Mouse (Mus musculus) stomach, postnatal 0 days (tissue): ENCODE measurements around the gene Bcar3. TPM values are rescaled to one million over a fixed set of nuclear protein-coding genes. Genes with fewer than 3 reads are reported as not detected.
A peak's percentile ranks its signal among the peaks of the same experiment; 100 is the strongest.

Experiments
- ATAC-seq: fragments of 200-750 bp; cut with Nextera tagmentation; 2 replicates; pipeline ENCODE4 v1.8.0; 2017; ENCODE audit not compliant: low FRiP score, low TSS enrichment
- DNase-seq: peaks from one replicate; pipeline ENCODE4 v3.0.0-alpha.2; 2016; ENCODE audit warnings: low spot score
- H3K27ac ChIP-seq: fragments of 300-500 bp; sonication (generic); replicated peaks from 2 replicates; pipeline ENCODE4 v1.5.1; 2014; ENCODE audit warnings: mild to moderate bottlenecking, control low read depth
- H3K27me3 ChIP-seq: fragments of 300-500 bp; sonication (generic); 2 replicates; pipeline ENCODE4 v1.6.1; 2014; ENCODE audit warnings: low read length; ENCODE audit not compliant: control insufficient read depth, insufficient read depth
- H3K36me3 ChIP-seq: fragments of 300-500 bp; sonication (generic); 2 replicates; pipeline ENCODE4 v1.6.1; 2014; ENCODE audit warnings: low read length, mixed read lengths; ENCODE audit not compliant: control insufficient read depth, insufficient read depth
- H3K4me1 ChIP-seq: fragments of 300-500 bp; sonication (generic); replicated peaks from 2 replicates; pipeline ENCODE4 v1.6.1; 2014; ENCODE audit warnings: antibody characterized with exemption; ENCODE audit not compliant: control insufficient read depth, insufficient read depth
- H3K4me2 ChIP-seq: fragments of 300-500 bp; sonication (generic); replicated peaks from 2 replicates; pipeline ENCODE4 v1.6.1; 2014; ENCODE audit warnings: low read depth, mild to moderate bottlenecking, control low read depth, moderate library complexity
- H3K4me3 ChIP-seq: fragments of 300-500 bp; sonication (generic); 2 replicates; pipeline ENCODE4 v1.5.1; 2014; ENCODE audit warnings: low read depth, low read length, control low read depth
- H3K9ac ChIP-seq: fragments of 300-500 bp; sonication (generic); 2 replicates; pipeline ENCODE4 v1.6.1; 2014; ENCODE audit warnings: mild to moderate bottlenecking, low read length, control low read depth, mixed read lengths
- H3K9me3 ChIP-seq: fragments of 300-500 bp; sonication (generic); 2 replicates; pipeline ENCODE4 v1.6.1; 2016; ENCODE audit warnings: low read length; ENCODE audit not compliant: control insufficient read depth
- CTCF ChIP-seq: IDR thresholded peaks from 2 replicates; pipeline ENCODE4 v1.5.1; 2016; ENCODE audit warnings: antibody characterized with exemption, low read depth, mild to moderate bottlenecking, moderate library complexity
- EP300 ChIP-seq: optimal IDR thresholded peaks from 2 replicates; pipeline ENCODE3; 2016; ENCODE audit warnings: antibody characterized with exemption
- WGBS: fragments of 180-500 bp; shearing (Covaris S2); extraction: QIAGEN DNeasy Blood & Tissue Kit; methylation state at CpG from one replicate; pipeline ENCODE4 v1.1.7; 2014; 5-methylcytosine and 5-hydroxymethylcytosine counted together
- polyA plus RNA-seq: library from polyadenylated mRNA; unstranded; fragments of >200 nt; fragmentation: Nextera tagmentation; extraction: Ambion mirVana; gene quantifications from 2 replicates; pipeline ENCODE4 v1.2.1, GENCODE M21; 2015

The Bcar3 gene
- polyA plus RNA-seq, 1 experiment from 2014 or later, result 12.6 TPM

- Histone ChIP-seq H3K9ac (0 out of 2 replicates have a peak overlapping the region, but pooled peaks have one; percentile 27), H3K36me3 (peaks cover 2% of the 10 kb centered on the region; the same call in 1 of the 2 replicates), H3K4me1 (no peaks in the 10 kb centered on the region; the same call in 1 of the 2 replicates), H3K27ac (peak overlapping the region; percentile 97), H3K4me2 (no peak overlapping the region), H3K9me3 (no peaks in the 10 kb centered on the region), H3K27me3 (no peaks in the 10 kb centered on the region), H3K4me3 (no peak overlapping the region)
- ATAC-seq, result peak; percentile 75
- WGBS, result 65% methylated on average over 7 of the region's 7 CpGs
- DNase-seq, result peak; percentile 64
- TF ChIP-seq EP300 (no peak), CTCF (no peak)
These were observed 3.2 kb upstream of the Bcar3 start for GRCm38 (mm10) chr3:122290696-122291095.

- TF ChIP-seq CTCF (no peak), EP300 (no peak)
- no peak overlapping the region for H3K4me3 ChIP-seq
- peak overlapping the region; percentile 97 for H3K27ac ChIP-seq
- 45% methylated on average over 12 of the region's 12 CpGs for WGBS
- H3K9me3 ChIP-seq, result no peaks in the 10 kb centered on the region
- ATAC-seq (peak; percentile 57), DNase-seq (peak; percentile 68)
- no peaks in the 10 kb centered on the region; the same call in 1 of the 2 replicates for H3K4me1 ChIP-seq
- H3K36me3 ChIP-seq, result no peaks in the 10 kb centered on the region
- peak overlapping the region; percentile 92; the same call in 1 of the 2 replicates for H3K9ac ChIP-seq
- no peak overlapping the region; the same call in 1 of the 2 replicates for H3K4me2 ChIP-seq
- no peaks in the 10 kb centered on the region for H3K27me3 ChIP-seq
These were observed 2.1 kb upstream of the Bcar3 start for GRCm38 (mm10) chr3:122291828-122292227.

- Histone ChIP-seq H3K4me1 (no peaks in the 10 kb centered on the region; the same call in 1 of the 2 replicates), H3K9me3 (no peaks in the 10 kb centered on the region), H3K4me2 (peak overlapping the region; percentile 71), H3K27ac (peak overlapping the region; percentile 97), H3K4me3 (peak overlapping the region; percentile 90), H3K27me3 (no peaks in the 10 kb centered on the region), H3K9ac (peak overlapping the region; percentile 92), H3K36me3 (no peaks in the 10 kb centered on the region)
- TF ChIP-seq EP300, result no peak
- peak; percentile 55 for TF ChIP-seq CTCF
- peak; percentile 93 for DNase-seq
- 6% methylated on average over 54 of the region's 54 CpGs for WGBS
- peak; percentile 68 for ATAC-seq
These were observed 1.4 kb upstream of the Bcar3 start for GRCm38 (mm10) chr3:122292300-122293222.

- H3K4me3 ChIP-seq, result peak overlapping the region; percentile 90
- peak overlapping the region; percentile 92 for H3K9ac ChIP-seq
- H3K27ac ChIP-seq, result peak overlapping the region; percentile 97
- no peaks in the 10 kb centered on the region; the same call in 1 of the 2 replicates for H3K4me1 ChIP-seq
- DNase-seq (peak; percentile 90), ATAC-seq (peak; percentile 81)
- no peaks in the 10 kb centered on the region for H3K36me3 ChIP-seq
- TF ChIP-seq CTCF, result no peak; the same call in 1 of the 2 replicates
- TF ChIP-seq EP300, result no peak
- H3K4me2 ChIP-seq, result peak overlapping the region; percentile 71
- WGBS, result under 1% methylated on average over 84 of the region's 105 CpGs
- no peaks in the 10 kb centered on the region for H3K27me3 ChIP-seq
- no peaks in the 10 kb centered on the region for H3K9me3 ChIP-seq
These were observed 548 bp upstream of the Bcar3 start for GRCm38 (mm10) chr3:122293223-122293953.

GRCm38 (mm10) chr3:122295511-122295910 lies 1.6 kb downstream of the Bcar3 start:
- no peaks in the 10 kb centered on the region for H3K36me3 ChIP-seq
- H3K27ac ChIP-seq, result no peak overlapping the region
- no peak for TF ChIP-seq EP300
- peak; percentile 87 for TF ChIP-seq CTCF
- no peak for ATAC-seq
- H3K9me3 ChIP-seq, result no peaks in the 10 kb centered on the region
- H3K4me1 ChIP-seq, result no peaks in the 10 kb centered on the region; the same call in 1 of the 2 replicates
- H3K9ac ChIP-seq, result no peak overlapping the region
- no peak overlapping the region for H3K4me3 ChIP-seq
- peak; percentile 71 for DNase-seq
- WGBS, result 16% methylated on average over 5 of the region's 5 CpGs
- H3K27me3 ChIP-seq, result no peaks in the 10 kb centered on the region
- no peak overlapping the region for H3K4me2 ChIP-seq
